In genomic region chr6:29768791-29769441, GRCm38 (mm10) we compare ENCODE assay signal across 8 mouse cellular contexts. TPM values are rescaled to one million over a fixed set of nuclear protein-coding genes. Genes with fewer than 3 reads are reported as not detected.
DNase-seq lines count a peak whose midpoint lies in the region; ATAC-seq and TF ChIP-seq lines count a peak whose summit lies in the region.

No protein-coding gene starts in this region.

- H3K27ac ChIP-seq in embryonic fibroblast, embryonic 13.5 days (ENCODE audit: insufficient read depth, low read length): 0 out of 2 replicates have a peak overlapping the region, but pooled peaks have one; percentile 21
- H3K27ac ChIP-seq in hindbrain, embryonic 11.5 days (ENCODE audit: low read depth, low read length): peak overlapping the region; percentile 85
- H3K27ac ChIP-seq in limb, embryonic 13.5 days: peak overlapping the region; percentile 93
- peak overlapping the region; percentile 90 for H3K27ac ChIP-seq in midbrain, embryonic 13.5 days
- peak overlapping the region; percentile 59 for H3K27ac ChIP-seq in testis, adult 2 months (ENCODE audit: control insufficient read depth, insufficient read depth, low read depth, low read length)

- no peak for TF ChIP-seq CTCF in embryonic fibroblast, embryonic 13.5 days (IDR thresholded peaks at IDR 0.05; ENCODE audit: borderline replicate concordance, insufficient read depth, low read length)
- TF ChIP-seq CTCF in testis, adult 2 months (IDR thresholded peaks at IDR 0.05; ENCODE audit: control insufficient read depth, insufficient read depth, insufficient replicate concordance, low read depth, low read length): no peak

- no peaks in the 10 kb centered on the region for H3K36me3 ChIP-seq in hindbrain, embryonic 11.5 days (ENCODE audit: control insufficient read depth, insufficient read depth, low read length)
- 0 out of 2 replicates have a peak, but pooled peaks cover 2% of the 10 kb centered on the region for H3K36me3 ChIP-seq in limb, embryonic 13.5 days
- H3K36me3 ChIP-seq in midbrain, embryonic 13.5 days: no peaks in the 10 kb centered on the region
- no peaks in the 10 kb centered on the region for H3K36me3 ChIP-seq in testis, adult 2 months (ENCODE audit: control insufficient read depth, insufficient read depth, low read length)

- H3K4me1 ChIP-seq in embryonic fibroblast, embryonic 13.5 days (ENCODE audit: control insufficient read depth, insufficient read depth, low read length): no peaks in the 10 kb centered on the region
- H3K4me1 ChIP-seq in hindbrain, embryonic 11.5 days (replicated peaks; ENCODE audit: control insufficient read depth, insufficient read depth, low read length): no peaks in the 10 kb centered on the region
- H3K4me1 ChIP-seq in limb, embryonic 13.5 days: peaks cover 29% of the 10 kb centered on the region
- H3K4me1 ChIP-seq in midbrain, embryonic 13.5 days (replicated peaks): peaks cover 19% of the 10 kb centered on the region
- peaks cover 3% of the 10 kb centered on the region for H3K4me1 ChIP-seq in testis, adult 2 months (ENCODE audit: control insufficient read depth, insufficient read depth, low read length)

- intact Hi-C loops in heart, postnatal 25 days (cut with DNase I): loop anchor here (5.0 kb wide), 2 partner anchors 77 to 278 kb away; partner anchors contain the start of genes Nrf1 and Tspan33

- no peak for ATAC-seq in hindbrain, embryonic 11.5 days (ENCODE audit: low FRiP score)
- peak; percentile 8; the same call in 1 of the 2 replicates for ATAC-seq in limb, embryonic 13.5 days (ENCODE audit: low FRiP score, low read depth)
- ATAC-seq in midbrain, embryonic 13.5 days: peak; percentile 49

- WGBS in hindbrain, embryonic 11.5 days: under 1% methylated on average over 49 of the region's 50 CpGs
- WGBS in limb, embryonic 13.5 days: under 1% methylated on average over 35 of the region's 50 CpGs
- 0% methylated on average over 49 of the region's 50 CpGs for WGBS in midbrain, embryonic 13.5 days

- peak overlapping the region; percentile 80 for H3K4me2 ChIP-seq in hindbrain, embryonic 11.5 days (replicated peaks; ENCODE audit: low read depth, low read length)
- peak overlapping the region; percentile 63 for H3K4me2 ChIP-seq in limb, embryonic 13.5 days (replicated peaks)
- peak overlapping the region; percentile 61 for H3K4me2 ChIP-seq in midbrain, embryonic 13.5 days (replicated peaks)

- DNase-seq in heart, adult 11 months: peak; percentile 95
- DNase-seq in heart, postnatal 25 days (ENCODE audit: low spot score): no peak
- DNase-seq in Muller cell, postnatal 12 days (ENCODE audit: inconsistent ontology term): peak; percentile 42
- DNase-seq in hindbrain, embryonic 11.5 days (ENCODE audit: low spot score): peak; percentile 68

- no peaks in the 10 kb centered on the region for H3K9me3 ChIP-seq in hindbrain, embryonic 11.5 days (ENCODE audit: control insufficient read depth, low read length)
- H3K9me3 ChIP-seq in limb, embryonic 13.5 days: no peaks in the 10 kb centered on the region
- no peaks in the 10 kb centered on the region for H3K9me3 ChIP-seq in midbrain, embryonic 13.5 days

- H3K4me3 ChIP-seq in embryonic fibroblast, embryonic 13.5 days (ENCODE audit: insufficient read depth, low read length): peak overlapping the region; percentile 83
- H3K4me3 ChIP-seq in hindbrain, embryonic 11.5 days (ENCODE audit: low read depth, low read length): peak overlapping the region; percentile 88
- H3K4me3 ChIP-seq in limb, embryonic 13.5 days: peak overlapping the region; percentile 78
- H3K4me3 ChIP-seq in midbrain, embryonic 13.5 days (replicated peaks): peak overlapping the region; percentile 69
- H3K4me3 ChIP-seq in testis, adult 2 months (ENCODE audit: control insufficient read depth, low read depth, low read length): peak overlapping the region; percentile 83

- no peak for TF ChIP-seq POLR2A in embryonic fibroblast, embryonic 13.5 days (IDR thresholded peaks at IDR 0.05; ENCODE audit: low read depth, low read length)
- no peak for TF ChIP-seq POLR2A in testis, adult 2 months (IDR thresholded peaks at IDR 0.05; ENCODE audit: control insufficient read depth, low read depth, low read length)

- no peaks in the 10 kb centered on the region for H3K27me3 ChIP-seq in hindbrain, embryonic 11.5 days (ENCODE audit: control insufficient read depth, insufficient read depth, low read length)
- H3K27me3 ChIP-seq in limb, embryonic 13.5 days: no peaks in the 10 kb centered on the region
- H3K27me3 ChIP-seq in midbrain, embryonic 13.5 days: no peaks in the 10 kb centered on the region
- no peaks in the 10 kb centered on the region for H3K27me3 ChIP-seq in testis, adult 2 months (ENCODE audit: control insufficient read depth, insufficient read depth, low read length)

- H3K9ac ChIP-seq in hindbrain, embryonic 11.5 days (ENCODE audit: low read depth, low read length): peak overlapping the region; percentile 82
- peak overlapping the region; percentile 84 for H3K9ac ChIP-seq in limb, embryonic 13.5 days
- H3K9ac ChIP-seq in midbrain, embryonic 13.5 days (replicated peaks): peak overlapping the region; percentile 79

RNA-seq across cellular contexts. Expression of gene Ahcyl2, which starts 1.1 kb away (rescaled TPM):
- 10 to 100 TPM; 15.0 to 16.9 TPM for total RNA-seq in heart, postnatal 25 days (2021)
- 19.8 and 24.0 TPM in 2 replicates for polyA plus RNA-seq in embryonic fibroblast, embryonic 13.5 days (2011; ENCODE audit: insufficient read length, low read depth, missing spikeins)
- polyA plus RNA-seq in hindbrain, embryonic 11.5 days (2014; fragmentation: Nextera tagmentation; extraction: Ambion mirVana): 14.5 and 17.4 TPM in 2 replicates
- polyA plus RNA-seq in limb, embryonic 13.5 days (2015; fragmentation: Nextera tagmentation; extraction: Ambion mirVana): 17.9 and 20.2 TPM in 2 replicates
- polyA plus RNA-seq in midbrain, embryonic 13.5 days (2015; fragmentation: Nextera tagmentation; extraction: Ambion mirVana): 12.8 and 13.1 TPM in 2 replicates
- 102 and 118 TPM in 2 replicates for polyA plus RNA-seq in testis, adult 2 months (2012; rRNA removed)

RNA-seq across cellular contexts. Expression of gene Smo, which starts 33.6 kb away (rescaled TPM):
- 10 to 100 TPM in 1 of 2 experiments, 1 to 10 TPM in 1; 9.4 to 10.3 TPM for total RNA-seq in heart, postnatal 25 days (2021)
- 53.4 and 66.1 TPM in 2 replicates for polyA plus RNA-seq in embryonic fibroblast, embryonic 13.5 days (2011; ENCODE audit: insufficient read length, low read depth, missing spikeins)
- polyA plus RNA-seq in hindbrain, embryonic 11.5 days (2014; fragmentation: Nextera tagmentation; extraction: Ambion mirVana): 38.6 and 39.3 TPM in 2 replicates
- 55.4 and 58.5 TPM in 2 replicates for polyA plus RNA-seq in limb, embryonic 13.5 days (2015; fragmentation: Nextera tagmentation; extraction: Ambion mirVana)
- polyA plus RNA-seq in midbrain, embryonic 13.5 days (2015; fragmentation: Nextera tagmentation; extraction: Ambion mirVana): 14.2 and 19.2 TPM in 2 replicates
- 4.5 and 4.7 TPM in 2 replicates for polyA plus RNA-seq in testis, adult 2 months (2012; rRNA removed)

Comparison
In these comparisons a context has a peak if more than half of its experiments do, and no peak if none do; other contexts are left out.
1. H3K27ac ChIP-seq: peak in every context shown above with its lines; median percentile 93 in limb, embryonic 13.5 days; 90 in midbrain, embryonic 13.5 days; 85 in hindbrain, embryonic 11.5 days; 59 in testis, adult 2 months; 21 in embryonic fibroblast, embryonic 13.5 days.